Mouse (Mus musculus): ENCODE results near the gene Ccdc148.

The Ccdc148 gene

DNA sequence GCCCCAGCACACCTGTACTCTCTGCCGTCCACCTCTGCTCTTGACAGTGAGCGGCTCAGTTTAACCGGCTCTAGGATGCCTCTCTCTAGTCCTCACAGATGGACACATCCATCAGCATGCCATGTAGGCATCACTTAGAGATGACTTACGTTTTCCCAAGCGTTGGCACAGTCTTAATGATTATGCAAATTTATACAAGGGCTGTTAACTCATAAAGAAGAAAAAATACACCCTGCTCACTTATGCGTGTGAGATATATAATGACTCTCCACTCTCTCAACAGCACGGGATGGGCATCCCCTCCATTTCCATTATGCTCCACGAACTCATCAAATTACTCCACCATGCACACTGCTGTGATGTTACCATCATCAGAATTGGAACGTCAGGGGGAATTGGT lies 386.6 kb downstream of the Ccdc148 start:
- DNase-seq: no peak

Data from lung, postnatal 36 days (tissue).